20 mouse cellular contexts compared by ENCODE assay signal in genomic region chr5:118447366-118447765, GRCm38 (mm10).
A peak's percentile ranks its signal among the peaks of the same experiment; 100 is the strongest.
DNase-seq lines count a peak whose midpoint lies in the region; TF ChIP-seq lines count a peak whose summit lies in the region.
"Had no signal": no experiment of that assay in that cellular context is flagged by ENCODE, and none has a peak within 500 bp of the region (broad histone marks: within the 10 kb centered on the region; RNA-seq: fewer than 3 reads in every experiment).

No protein-coding gene starts in this region.

- no peaks in the 10 kb centered on the region for H3K9me3 ChIP-seq in ES-Bruce4 (replicated peaks; ENCODE audit: control insufficient read depth, insufficient read depth, low read length, poor library complexity, severe bottlenecking)
- H3K9me3 ChIP-seq: neural tube, embryonic 15.5 days had no signal

- intact Hi-C loops in heart, postnatal 25 days (cut with DNase I), result no loop called here
- intact Hi-C loops in heart, postnatal 10 days (cut with DNase I), result no loop called here

- H3K27ac ChIP-seq in ES-Bruce4 (ENCODE audit: insufficient read depth, low read length), result peak overlapping the region; percentile 97
- H3K27ac ChIP-seq: neural tube, embryonic 15.5 days had no signal

- H3K36me3 ChIP-seq in ES-Bruce4 (ENCODE audit: control insufficient read depth, insufficient read depth, low read length, poor library complexity, severe bottlenecking), result no peaks in the 10 kb centered on the region
- H3K36me3 ChIP-seq: neural tube, embryonic 15.5 days had no signal

- peak; percentile 98 for DNase-seq in heart, adult 11 months
- no peak for DNase-seq in heart, postnatal 25 days (ENCODE audit: low spot score)
- peak; percentile 50 for DNase-seq in heart, adult 8-10 months (ENCODE audit: low spot score)
- DNase-seq in heart, postnatal 10 days, result peak; percentile 62 to 63
- DNase-seq in spleen, postnatal 10 days (ENCODE audit: low spot score in 2 of 2), result no peak
- no peak for DNase-seq in urinary bladder, postnatal 4 days (ENCODE audit: low spot score in 2 of 2)
- DNase-seq: adrenal gland, postnatal 25 days; cerebellum, adult 11 months; cerebellum, postnatal 14 days; embryo, embryonic 11 days; kidney, adult 18-20 months; kidney, postnatal 10 days; layer of hippocampus, postnatal 36 days; liver; liver, postnatal 0 days; lung, postnatal 4 days; right cerebral cortex, postnatal 25 days; thymus, adult 2 months had no signal

- H3K4me3 ChIP-seq in ES-Bruce4 (ENCODE audit: low read depth, low read length), result no peak overlapping the region
- H3K4me3 ChIP-seq: neural tube, embryonic 15.5 days had no signal

- no peak for TF ChIP-seq EP300 in ES-Bruce4 (IDR thresholded peaks at IDR 0.05; ENCODE audit: insufficient read depth, low read depth, low read length)

- H3K9ac ChIP-seq in ES-Bruce4 (ENCODE audit: low read depth, poor library complexity, severe bottlenecking), result peak overlapping the region; percentile 35; the same call in 1 of the 2 replicates
- H3K9ac ChIP-seq: liver, postnatal 0 days; neural tube, embryonic 15.5 days had no signal

- TF ChIP-seq POLR2A in ES-Bruce4 (IDR thresholded peaks at IDR 0.05; ENCODE audit: insufficient read depth, low read length), result no peak

- peaks cover 30% of the 10 kb centered on the region for H3K4me1 ChIP-seq in ES-Bruce4 (ENCODE audit: control insufficient read depth, insufficient read depth, low read length)

- no peak for TF ChIP-seq CTCF in ES-Bruce4 (IDR thresholded peaks at IDR 0.05; ENCODE audit: low read depth, low read length)

- H3K27me3 ChIP-seq in ES-Bruce4 (ENCODE audit: control insufficient read depth, insufficient read depth, low read length, poor library complexity, severe bottlenecking), result no peaks in the 10 kb centered on the region

Comparison
In these comparisons a context has a peak if more than half of its experiments do, and no peak if none do; other contexts are left out.
1. DNase-seq: peak in heart, adult 11 months (single experiment), heart, adult 8-10 months (single experiment) and heart, postnatal 10 days (2 of 2); none in heart, postnatal 25 days (single experiment), spleen, postnatal 10 days (0 of 2) and urinary bladder, postnatal 4 days (0 of 2).